Mouse (Mus musculus) left cerebral cortex, adult 2 months (tissue): Measurements from ENCODE around the gene Cul1. TPM values are rescaled to one million over a fixed set of nuclear protein-coding genes. Genes with fewer than 3 reads are reported as not detected.

ENCODE experiments used
- DNase-seq, 2 experiments: peaks; one replicate each; pipeline ENCODE4 v3.0.0; 2021 to 2022; ENCODE audit warnings: low spot score in 2 of 2, mixed read lengths in 1 of 2; ENCODE audit errors: extremely low spot score in 1 of 2
- H3K27ac ChIP-seq: fragments of 200-600 bp; 2 replicates; pipeline ENCODE4 v1.8.1; 2022
- H3K4me3 ChIP-seq: fragments of 200-600 bp; 2 replicates; pipeline ENCODE4 v1.8.1; 2022
- CTCF ChIP-seq: fragments of 200-600 bp; IDR thresholded peaks from 2 replicates; pipeline ENCODE4 v1.8.1; 2022; ENCODE audit warnings: antibody characterized with exemption, mild to moderate bottlenecking, moderate library complexity
- intact Hi-C: fragments of 180-260 bp; cut with DNase I; formaldehyde crosslinking; loops from one replicate; pipeline ENCODE4 v1.15.1; 2025
- total RNA-seq, 2 experiments: library from RNA; stranded (reverse); gene quantifications; 2 replicates each; pipeline ENCODE4 v1.2.3; 2021

Cul1 gene
- total RNA-seq, 2 experiments from 2014 or later: 115 to 124 TPM

DNA sequence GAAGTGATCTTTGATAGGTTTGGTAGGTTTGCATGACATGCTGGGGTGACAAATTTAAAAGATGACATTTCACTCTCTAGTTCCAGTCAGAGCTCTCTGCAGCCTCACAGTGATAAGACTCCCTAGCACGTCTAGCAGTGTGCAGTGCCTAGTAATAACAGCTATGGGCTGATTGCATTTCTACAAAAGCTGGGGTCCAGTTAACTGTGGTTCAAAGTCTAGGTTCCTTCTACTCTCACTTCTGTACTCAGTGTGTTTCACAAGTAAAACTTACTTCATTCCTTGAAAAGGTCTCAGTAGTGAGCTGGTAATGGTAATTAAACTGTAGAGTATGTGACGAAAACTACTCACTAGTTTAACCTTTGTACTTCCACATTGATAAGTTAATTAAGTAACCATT is 66.8 kb downstream of the Cul1 start:
- no peak overlapping the region for H3K4me3 ChIP-seq
- intact Hi-C loops: no loop called here
- H3K27ac ChIP-seq: no peak overlapping the region
- no peak for TF ChIP-seq CTCF
- DNase-seq: no peak

DNA sequence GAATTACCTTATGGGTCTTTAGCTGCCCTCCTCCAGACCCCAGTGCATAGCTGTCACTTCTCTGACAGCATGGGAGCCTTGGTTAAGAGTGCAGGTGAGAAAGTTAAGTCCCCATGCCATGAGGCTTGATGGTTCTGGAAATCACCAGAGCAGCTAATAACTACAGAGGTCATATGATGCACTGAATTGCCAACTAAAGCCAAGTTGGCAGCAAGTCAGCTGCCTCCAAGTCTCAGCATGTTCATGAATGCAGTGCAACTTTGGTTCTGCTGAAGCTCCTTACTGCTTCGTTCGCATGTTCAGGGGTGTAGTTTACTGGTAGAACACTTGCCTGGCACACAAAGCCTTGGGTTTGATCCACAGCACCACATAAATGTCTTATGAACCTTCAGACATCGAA is 69.2 kb downstream of the Cul1 start:
- no peak overlapping the region for H3K27ac ChIP-seq
- DNase-seq: no peak
- no peak for TF ChIP-seq CTCF
- intact Hi-C loops: no loop called here
- H3K4me3 ChIP-seq: no peak overlapping the region

DNA sequence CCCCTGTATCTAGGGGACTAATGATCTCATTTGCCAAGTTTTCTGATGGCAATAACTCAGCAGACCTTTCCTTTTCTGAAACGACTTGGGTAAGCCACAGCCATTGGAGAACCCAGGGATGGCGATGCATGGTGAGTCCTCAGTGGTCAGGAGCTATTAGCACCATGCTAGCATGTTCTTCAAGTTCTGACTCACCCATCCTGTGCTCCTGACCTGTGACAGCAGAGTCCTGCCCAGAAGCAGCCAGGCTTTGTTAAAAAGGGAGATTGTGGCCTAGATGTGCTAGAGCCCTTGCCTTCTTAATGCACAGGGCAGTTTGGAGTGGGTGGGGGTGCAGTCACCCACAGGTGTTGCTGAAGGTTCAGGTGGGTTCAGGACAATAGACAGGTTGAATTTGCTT is 71.8 kb downstream of the Cul1 start:
- intact Hi-C loops: no loop called here
- no peak for DNase-seq
- no peak for TF ChIP-seq CTCF
- no peak overlapping the region for H3K27ac ChIP-seq
- H3K4me3 ChIP-seq: no peak overlapping the region

DNA sequence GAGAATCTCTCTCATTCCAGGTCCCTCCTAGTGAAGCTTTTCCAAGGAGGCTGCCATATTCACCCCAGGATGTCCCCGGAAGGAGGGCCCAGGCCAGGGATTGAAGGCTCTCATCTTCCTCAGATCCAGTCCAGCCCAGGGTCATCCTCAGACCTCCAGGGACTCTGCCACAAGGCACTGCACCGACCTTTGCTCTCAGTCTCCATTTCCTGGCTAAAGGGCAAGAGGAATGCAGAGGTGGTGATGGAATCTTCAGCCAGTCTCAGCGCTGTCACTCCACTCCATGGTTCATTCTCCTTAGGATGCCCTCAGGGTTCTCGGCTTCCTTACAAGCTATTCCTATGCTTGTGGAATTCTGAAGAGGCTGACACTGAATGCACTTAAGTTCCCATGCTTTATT is 73.2 kb downstream of the Cul1 start:
- no peak overlapping the region for H3K27ac ChIP-seq
- intact Hi-C loops: no loop called here

DNA sequence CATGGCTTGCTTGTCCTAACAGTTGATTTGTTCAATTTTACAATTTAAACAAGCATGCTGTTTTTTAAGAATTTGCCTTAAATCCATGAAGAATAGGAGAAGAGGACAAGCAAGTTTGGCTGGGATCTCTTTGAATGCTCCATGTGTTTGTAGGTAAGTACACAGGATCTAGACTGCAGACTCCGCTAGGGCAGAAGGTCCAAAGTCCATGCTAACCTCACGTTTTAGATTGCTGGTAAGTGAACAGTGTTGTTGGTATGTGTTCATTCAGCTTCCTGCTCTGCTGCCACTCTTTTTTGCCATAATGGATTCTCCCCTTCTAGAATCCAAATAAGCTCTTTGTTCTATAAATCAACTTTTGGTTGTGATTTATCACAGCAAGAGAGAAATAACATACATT is 73.9 kb downstream of the Cul1 start:
- TF ChIP-seq CTCF: no peak
- intact Hi-C loops: no loop called here
- Histone ChIP-seq H3K27ac (no peak overlapping the region), H3K4me3 (no peak overlapping the region)
- DNase-seq: no peak

More for the DNA sequence above, 73.2 kb downstream of the Cul1 start:
- no peak for TF ChIP-seq CTCF
- H3K4me3 ChIP-seq: no peak overlapping the region
- no peak for DNase-seq

DNA sequence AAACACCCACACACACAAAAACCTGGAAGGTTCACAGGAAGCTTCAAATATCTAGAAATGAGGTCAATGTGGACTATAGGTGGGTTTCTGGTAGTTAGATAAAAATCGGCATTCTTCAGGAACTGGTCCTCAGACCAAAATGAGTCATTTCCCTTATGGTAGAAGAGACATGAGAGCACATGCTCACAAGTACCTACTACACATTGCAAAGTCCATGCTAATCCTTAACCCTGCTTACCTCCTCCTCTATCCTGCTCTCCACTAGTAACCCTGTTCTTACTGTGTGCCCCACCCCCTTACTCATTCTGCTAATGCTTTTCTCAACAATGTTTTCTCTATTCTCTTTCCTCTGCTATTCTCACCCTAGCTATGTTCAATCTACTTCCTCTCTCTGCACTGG is 74.5 kb downstream of the Cul1 start:
- intact Hi-C loops: no loop called here
- DNase-seq: no peak
- no peak overlapping the region for H3K27ac ChIP-seq
- TF ChIP-seq CTCF: no peak
- no peak overlapping the region for H3K4me3 ChIP-seq

DNA sequence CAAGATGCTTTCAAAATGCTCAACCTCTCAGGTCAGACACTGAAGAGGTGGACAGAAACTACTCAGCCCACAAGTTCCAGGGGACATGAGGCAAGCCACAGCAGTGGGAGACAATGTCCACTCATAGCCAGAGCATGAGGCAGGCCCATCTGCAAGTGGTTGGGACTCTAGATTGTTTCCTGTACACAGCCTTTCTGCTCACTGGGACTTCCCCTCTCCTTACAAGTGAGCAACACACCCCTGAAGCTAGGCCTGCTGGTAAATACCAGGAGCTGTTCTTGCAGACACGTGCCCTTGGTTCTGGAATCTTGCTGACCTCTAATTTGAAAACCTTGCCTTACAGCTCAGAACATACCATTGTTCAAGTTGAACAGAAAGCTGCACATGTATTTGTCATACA is 79.3 kb downstream of the Cul1 start:
- DNase-seq: no peak
- no peak overlapping the region for H3K4me3 ChIP-seq
- TF ChIP-seq CTCF: no peak
- intact Hi-C loops: no loop called here
- no peak overlapping the region for H3K27ac ChIP-seq

DNA sequence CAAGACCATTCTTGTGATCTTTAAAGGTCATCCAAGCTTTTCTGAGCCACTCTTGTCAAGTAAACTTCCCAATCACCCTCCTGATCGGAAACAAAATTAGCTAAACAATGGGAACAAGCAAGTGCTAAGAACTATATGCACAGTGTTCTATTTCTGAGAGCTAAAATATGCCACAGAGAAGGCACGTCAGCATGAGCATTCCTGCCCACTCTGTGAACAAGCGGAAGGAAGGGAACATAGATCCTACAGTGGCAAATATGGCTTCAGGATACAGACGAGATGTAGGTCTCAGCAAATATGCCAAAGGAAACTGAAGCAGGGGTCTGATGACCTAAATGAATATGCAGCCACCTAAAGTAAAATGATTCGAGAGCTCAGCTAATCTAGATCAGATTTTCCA is 82.1 kb downstream of the Cul1 start:
- H3K27ac ChIP-seq: no peak overlapping the region

DNA sequence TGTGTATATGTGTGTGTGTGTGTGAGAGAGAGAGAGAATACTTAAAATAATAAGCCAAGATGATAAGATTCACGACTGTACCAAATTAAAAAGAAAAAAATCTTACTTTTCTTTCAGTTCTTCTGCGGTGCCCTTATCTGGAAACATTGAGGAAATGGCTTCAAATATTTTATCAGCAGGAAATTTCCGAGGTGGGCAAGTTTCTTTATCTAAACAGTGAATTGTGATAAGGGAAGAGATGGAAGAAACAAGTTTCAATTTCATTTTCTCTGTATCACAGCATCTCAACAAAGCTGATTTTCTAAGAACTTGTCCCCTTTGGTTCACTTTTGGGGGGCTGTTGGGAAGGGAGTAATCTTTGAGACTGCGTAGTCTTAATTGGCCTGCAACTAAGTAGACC is 99.1 kb downstream of the Cul1 start:
- H3K27ac ChIP-seq: no peak overlapping the region
- intact Hi-C loops: no loop called here
- no peak overlapping the region for H3K4me3 ChIP-seq
- no peak for TF ChIP-seq CTCF
- DNase-seq: no peak

More for the DNA sequence above, 82.1 kb downstream of the Cul1 start:
- intact Hi-C loops: no loop called here
- TF ChIP-seq CTCF: no peak
- H3K4me3 ChIP-seq: no peak overlapping the region
- no peak for DNase-seq

DNA sequence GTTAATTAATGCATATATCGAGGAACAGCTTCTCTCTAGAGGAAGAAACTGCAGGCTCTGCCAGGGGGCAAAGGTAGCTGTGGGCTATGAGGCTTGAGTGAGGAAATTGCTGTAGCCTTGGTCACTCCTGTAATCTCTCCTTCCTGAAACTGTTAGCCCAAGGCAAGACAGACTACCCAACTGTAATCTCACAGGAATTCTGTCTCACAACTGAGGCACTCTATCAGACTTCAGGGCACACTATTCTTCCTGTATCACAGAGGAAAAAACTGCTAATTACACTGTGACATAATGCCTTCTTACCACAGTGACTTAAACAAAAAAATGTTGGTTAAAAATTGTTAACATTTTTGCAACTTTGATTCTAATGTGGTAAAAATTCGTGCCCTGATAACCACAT is 106.1 kb downstream of the Cul1 start:
- Histone ChIP-seq H3K4me3 (no peak overlapping the region), H3K27ac (no peak overlapping the region)
- DNase-seq: no peak
- intact Hi-C loops: no loop called here
- no peak for TF ChIP-seq CTCF

DNA sequence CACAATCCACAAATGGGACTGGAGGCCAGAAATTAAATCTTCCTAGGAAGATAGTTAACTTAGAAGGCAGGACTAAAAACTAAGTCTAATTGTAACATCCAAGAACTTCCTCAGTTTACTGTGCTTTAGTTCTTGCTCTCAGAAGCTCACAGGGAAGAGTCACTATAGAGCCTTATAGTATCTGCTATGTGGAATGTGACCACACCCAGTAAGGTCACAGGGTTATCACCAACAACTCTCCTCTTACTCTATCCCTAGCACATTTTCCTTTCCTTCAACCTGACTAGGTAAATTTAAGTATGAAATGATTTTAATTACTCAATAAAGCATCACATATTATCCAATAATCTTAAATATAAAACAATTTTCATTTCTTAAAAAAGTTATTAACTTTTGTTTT is 107.2 kb downstream of the Cul1 start:
- Histone ChIP-seq H3K27ac (no peak overlapping the region), H3K4me3 (no peak overlapping the region)
- no peak for TF ChIP-seq CTCF
- intact Hi-C loops: no loop called here
- no peak for DNase-seq

DNA sequence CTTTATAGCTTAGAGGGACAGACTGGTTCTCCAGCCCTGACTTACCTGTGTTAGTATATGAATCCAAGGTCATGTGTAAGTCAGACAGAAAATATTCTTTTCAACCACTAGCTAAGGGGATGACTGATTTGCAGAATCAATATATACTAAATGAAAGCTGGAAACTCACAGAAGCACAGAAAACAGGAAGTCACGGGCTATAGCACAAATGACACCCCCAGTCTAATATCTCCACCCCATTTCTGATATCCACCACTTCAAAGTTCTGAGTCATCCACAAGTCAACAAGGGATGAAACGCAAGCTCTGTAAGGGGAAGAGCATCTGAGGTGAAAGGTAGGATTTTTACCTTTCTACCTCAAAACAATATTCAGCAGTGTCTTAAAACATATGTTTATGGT is 107.6 kb downstream of the Cul1 start:
- no peak for DNase-seq
- no peak for TF ChIP-seq CTCF
- intact Hi-C loops: no loop called here
- H3K4me3 ChIP-seq: no peak overlapping the region
- no peak overlapping the region for H3K27ac ChIP-seq

DNA sequence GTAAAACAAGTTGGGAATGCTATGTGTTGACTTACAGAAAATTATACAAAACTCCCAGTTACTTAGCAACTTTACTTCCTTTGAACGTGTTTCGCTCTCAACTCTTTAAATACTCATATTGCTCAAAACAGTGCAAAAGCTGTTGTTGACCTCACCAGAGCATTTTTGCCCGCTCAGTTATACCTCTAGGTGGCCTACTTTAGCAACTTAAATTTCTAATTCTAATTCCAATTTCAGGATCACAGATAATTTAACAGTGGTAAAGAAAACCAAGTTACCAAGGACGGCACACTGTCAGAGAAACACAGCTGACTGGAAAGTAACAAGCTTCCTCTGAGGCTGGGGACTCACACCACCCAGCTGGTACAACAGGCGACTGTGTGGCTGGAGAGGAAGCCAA is 108.2 kb downstream of the Cul1 start:
- H3K4me3 ChIP-seq: no peak overlapping the region
- no peak overlapping the region for H3K27ac ChIP-seq
- intact Hi-C loops: no loop called here
- peak; percentile 44 for TF ChIP-seq CTCF
- DNase-seq: no peak
